Mouse (Mus musculus) forebrain, embryonic 10.5 days (tissue): Measurements from ENCODE around the gene Ank2. TPM values are rescaled to one million over a fixed set of nuclear protein-coding genes. Genes with fewer than 3 reads are reported as not detected.

Experiments
- DNase-seq: peaks from one replicate; pipeline ENCODE4 v3.0.0-alpha.2; 2017; ENCODE audit warnings: low spot score; ENCODE audit errors: extremely low spot score
- H3K27ac ChIP-seq: fragments of 300-500 bp; sonication (generic); 2 replicates; pipeline ENCODE4 v1.5.1; 2016; ENCODE audit warnings: mild to moderate bottlenecking
- H3K27me3 ChIP-seq: fragments of 300-500 bp; sonication (generic); 2 replicates; pipeline ENCODE4 v1.6.1; 2016; ENCODE audit warnings: mild to moderate bottlenecking; ENCODE audit not compliant: poor library complexity, severe bottlenecking
- H3K36me3 ChIP-seq: fragments of 300-500 bp; sonication (generic); replicated peaks from 2 replicates; pipeline ENCODE4 v1.6.1; 2016; ENCODE audit warnings: mild to moderate bottlenecking, moderate library complexity
- H3K4me1 ChIP-seq: fragments of 300-500 bp; sonication (generic); 2 replicates; pipeline ENCODE4 v1.6.1; 2016
- H3K4me3 ChIP-seq: fragments of 300-500 bp; sonication (generic); 2 replicates; pipeline ENCODE4 v1.5.1; 2016; ENCODE audit warnings: mild to moderate bottlenecking, moderate library complexity
- H3K9me3 ChIP-seq: fragments of 300-500 bp; sonication (generic); 2 replicates; pipeline ENCODE4 v1.6.1; 2016; ENCODE audit warnings: mild to moderate bottlenecking, moderate library complexity
- WGBS: fragments of 180-500 bp; shearing (Covaris S2); methylation state at CpG from one replicate; pipeline ENCODE4 v1.1.7; 2016; 5-methylcytosine and 5-hydroxymethylcytosine counted together
- polyA plus RNA-seq: library from polyadenylated mRNA; unstranded; fragments of >200 nt; fragmentation: Nextera tagmentation; extraction: Ambion mirVana; gene quantifications from 2 replicates; pipeline ENCODE4 v1.2.1, GENCODE M21; 2016

The Ank2 gene
- polyA plus RNA-seq, 1 experiment from 2014 or later: 36.3 TPM

GRCm38 (mm10) chr3:127451070-127451469, 48.1 kb downstream of the Ank2 start:
- Histone ChIP-seq H3K27ac (no peak overlapping the region), H3K36me3 (no peaks in the 10 kb centered on the region), H3K9me3 (no peaks in the 10 kb centered on the region), H3K4me1 (no peaks in the 10 kb centered on the region), H3K4me3 (no peak overlapping the region), H3K27me3 (peaks cover 9% of the 10 kb centered on the region; the same call in 1 of the 2 replicates)
- peak; percentile 50 for DNase-seq
- WGBS: 10% methylated on average over 3 of the region's 3 CpGs

GRCm38 (mm10) chr3:127446173-127446572, 53.0 kb downstream of the Ank2 start:
- peak; percentile 67 for DNase-seq
- 54% methylated on average over 5 of the region's 5 CpGs for WGBS
- Histone ChIP-seq H3K4me3 (no peak overlapping the region), H3K9me3 (no peaks in the 10 kb centered on the region), H3K36me3 (no peaks in the 10 kb centered on the region), H3K4me1 (no peaks in the 10 kb centered on the region), H3K27ac (no peak overlapping the region), H3K27me3 (no peaks in the 10 kb centered on the region)

GRCm38 (mm10) chr3:127433291-127433690, 65.9 kb downstream of the Ank2 start:
- H3K27ac ChIP-seq: no peak overlapping the region
- no peaks in the 10 kb centered on the region for H3K27me3 ChIP-seq
- no peak overlapping the region for H3K4me3 ChIP-seq
- no peak for DNase-seq
- peaks cover 10% of the 10 kb centered on the region; the same call in 1 of the 2 replicates for H3K4me1 ChIP-seq
- H3K36me3 ChIP-seq: no peaks in the 10 kb centered on the region
- 34% methylated on average over 3 of the region's 3 CpGs for WGBS
- H3K9me3 ChIP-seq: no peaks in the 10 kb centered on the region

- 84% methylated on average over 13 of the region's 13 CpGs for WGBS
- H3K4me1 ChIP-seq: peaks cover 10% of the 10 kb centered on the region; the same call in 1 of the 2 replicates
- no peak overlapping the region for H3K4me3 ChIP-seq
- no peaks in the 10 kb centered on the region for H3K9me3 ChIP-seq
- H3K27me3 ChIP-seq: no peaks in the 10 kb centered on the region
- H3K27ac ChIP-seq: no peak overlapping the region
- no peaks in the 10 kb centered on the region for H3K36me3 ChIP-seq
- DNase-seq: no peak
Observed at GRCm38 (mm10) chr3:127429866-127430265, 69.3 kb downstream of the Ank2 start.

- H3K36me3 ChIP-seq: no peaks in the 10 kb centered on the region
Observed at GRCm38 (mm10) chr3:127428527-127428926, 70.6 kb downstream of the Ank2 start.

GRCm38 (mm10) chr3:127416950-127417349, 82.2 kb downstream of the Ank2 start:
- DNase-seq: no peak

More at GRCm38 (mm10) chr3:127428527-127428926, 70.6 kb downstream of the Ank2 start:
- Histone ChIP-seq H3K27ac (no peak overlapping the region), H3K4me3 (no peak overlapping the region), H3K9me3 (no peaks in the 10 kb centered on the region), H3K4me1 (peaks cover 5% of the 10 kb centered on the region; the same call in 1 of the 2 replicates), H3K27me3 (no peaks in the 10 kb centered on the region)
- no peak for DNase-seq
- 91% methylated on average over 3 of the region's 3 CpGs for WGBS

GRCm38 (mm10) chr3:127414438-127414837, 84.7 kb downstream of the Ank2 start:
- WGBS: 43% methylated on average over 1 of the region's 1 CpGs
- Histone ChIP-seq H3K9me3 (no peaks in the 10 kb centered on the region; the same call in 1 of the 2 replicates), H3K27me3 (no peaks in the 10 kb centered on the region), H3K27ac (no peak overlapping the region), H3K36me3 (no peaks in the 10 kb centered on the region), H3K4me3 (no peak overlapping the region), H3K4me1 (peaks cover 3% of the 10 kb centered on the region; the same call in 1 of the 2 replicates)
- DNase-seq: no peak

More at GRCm38 (mm10) chr3:127416950-127417349, 82.2 kb downstream of the Ank2 start:
- no peak overlapping the region for H3K27ac ChIP-seq
- WGBS: 89% methylated on average over 4 of the region's 4 CpGs
- H3K27me3 ChIP-seq: no peaks in the 10 kb centered on the region
- no peaks in the 10 kb centered on the region; the same call in 1 of the 2 replicates for H3K9me3 ChIP-seq
- no peak overlapping the region for H3K4me3 ChIP-seq
- H3K36me3 ChIP-seq: no peaks in the 10 kb centered on the region
- peaks cover 3% of the 10 kb centered on the region; the same call in 1 of the 2 replicates for H3K4me1 ChIP-seq

- Histone ChIP-seq H3K36me3 (no peaks in the 10 kb centered on the region), H3K27me3 (no peaks in the 10 kb centered on the region)
- WGBS: 18% methylated on average over 23 of the region's 23 CpGs
Observed at GRCm38 (mm10) chr3:127408684-127409550, 90.2 kb downstream of the Ank2 start.

GRCm38 (mm10) chr3:127407868-127408574, 91.1 kb downstream of the Ank2 start:
- H3K4me1 ChIP-seq: peaks cover 35% of the 10 kb centered on the region
- H3K36me3 ChIP-seq: no peaks in the 10 kb centered on the region
- WGBS: 15% methylated on average over 9 of the region's 9 CpGs
- no peak for DNase-seq
- H3K9me3 ChIP-seq: no peaks in the 10 kb centered on the region
- peak overlapping the region; percentile 63 for H3K4me3 ChIP-seq
- peak overlapping the region; percentile 92 for H3K27ac ChIP-seq
- H3K27me3 ChIP-seq: no peaks in the 10 kb centered on the region

More at GRCm38 (mm10) chr3:127408684-127409550, 90.2 kb downstream of the Ank2 start:
- Histone ChIP-seq H3K4me1 (peaks cover 38% of the 10 kb centered on the region), H3K27ac (peak overlapping the region; percentile 92), H3K9me3 (no peaks in the 10 kb centered on the region), H3K4me3 (peak overlapping the region; percentile 63)
- peak; percentile 78 for DNase-seq

- Histone ChIP-seq H3K27ac (no peak overlapping the region), H3K4me3 (no peak overlapping the region), H3K9me3 (no peaks in the 10 kb centered on the region), H3K27me3 (no peaks in the 10 kb centered on the region), H3K4me1 (peaks cover 35% of the 10 kb centered on the region), H3K36me3 (no peaks in the 10 kb centered on the region)
- no peak for DNase-seq
- WGBS: 97% methylated on average over 4 of the region's 4 CpGs
Observed at GRCm38 (mm10) chr3:127406883-127407282, 92.3 kb downstream of the Ank2 start.

- Histone ChIP-seq H3K9me3 (0 out of 2 replicates have a peak, but pooled peaks cover under 1% of the 10 kb centered on the region), H3K36me3 (peaks cover 2% of the 10 kb centered on the region; the same call in 1 of the 2 replicates), H3K27ac (peak overlapping the region; percentile 48; the same call in 1 of the 2 replicates), H3K4me3 (no peak overlapping the region), H3K4me1 (peaks cover 35% of the 10 kb centered on the region), H3K27me3 (no peaks in the 10 kb centered on the region)
- WGBS: 49% methylated on average over 3 of the region's 3 CpGs
- DNase-seq: no peak
Observed at GRCm38 (mm10) chr3:127404371-127404770, 94.8 kb downstream of the Ank2 start.

GRCm38 (mm10) chr3:127400976-127401375, 98.2 kb downstream of the Ank2 start:
- no peak for DNase-seq
- Histone ChIP-seq H3K27ac (no peak overlapping the region), H3K27me3 (no peaks in the 10 kb centered on the region), H3K36me3 (peaks cover 20% of the 10 kb centered on the region), H3K9me3 (peaks cover 9% of the 10 kb centered on the region; the same call in 1 of the 2 replicates), H3K4me3 (no peak overlapping the region), H3K4me1 (peaks cover 15% of the 10 kb centered on the region)
- WGBS: 94% methylated on average over 5 of the region's 5 CpGs
